Mouse (Mus musculus): ENCODE results near the gene 1810010H24Rik. TPM values are rescaled to one million over a fixed set of nuclear protein-coding genes. Genes with fewer than 3 reads are reported as not detected.
"Not testable (repeated sequence)": the region's sequence is repeated elsewhere in the genome, so short reads cannot be mapped to it uniquely, and the experiment has no call there.

The 1810010H24Rik gene
- polyA plus RNA-seq, 1 experiment from 2014 or later = 1.7 TPM

GRCm38 (mm10) chr11:107034085-107034810 lies 8.8 kb downstream of the 1810010H24Rik start:
- 83% methylated on average over 10 of the region's 10 CpGs for WGBS
- H3K9me3 ChIP-seq = no peaks in the 10 kb centered on the region
- no peak for DNase-seq (ENCODE audit: low spot score)

DNA sequence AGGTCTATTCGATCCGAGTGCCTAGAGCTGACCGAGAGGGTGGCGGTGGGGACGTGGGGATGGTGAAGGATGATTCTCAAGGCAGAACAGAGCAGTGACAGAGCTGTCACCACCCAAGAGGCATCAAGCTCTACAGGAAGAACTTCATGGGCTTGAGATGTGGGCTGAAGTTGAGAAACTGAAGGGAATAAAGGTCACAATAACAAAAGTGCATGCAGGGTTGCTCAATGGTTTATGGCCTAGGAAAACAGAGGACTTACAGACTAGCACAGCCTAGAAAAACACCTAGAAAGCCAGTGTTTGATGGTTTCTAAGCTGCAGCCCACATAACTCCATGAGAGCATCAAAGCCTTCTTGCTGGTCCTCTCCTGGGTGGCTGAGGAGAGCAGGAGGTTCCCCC lies 13.9 kb downstream of the 1810010H24Rik start:
- WGBS = 89% methylated on average over 5 of the region's 5 CpGs
- peaks cover 85% of the 10 kb centered on the region for H3K36me3 ChIP-seq

More at GRCm38 (mm10) chr11:107034085-107034810, 8.8 kb downstream of the 1810010H24Rik start:
- Histone ChIP-seq H3K27me3 (ENCODE audit: insufficient read depth, poor library complexity, severe bottlenecking) (no peaks in the 10 kb centered on the region), H3K4me1 (peaks cover 5% of the 10 kb centered on the region; the same call in 1 of the 2 replicates), H3K4me3 (no peak overlapping the region), H3K36me3 (peaks cover 44% of the 10 kb centered on the region), H3K27ac (no peak overlapping the region)

DNA sequence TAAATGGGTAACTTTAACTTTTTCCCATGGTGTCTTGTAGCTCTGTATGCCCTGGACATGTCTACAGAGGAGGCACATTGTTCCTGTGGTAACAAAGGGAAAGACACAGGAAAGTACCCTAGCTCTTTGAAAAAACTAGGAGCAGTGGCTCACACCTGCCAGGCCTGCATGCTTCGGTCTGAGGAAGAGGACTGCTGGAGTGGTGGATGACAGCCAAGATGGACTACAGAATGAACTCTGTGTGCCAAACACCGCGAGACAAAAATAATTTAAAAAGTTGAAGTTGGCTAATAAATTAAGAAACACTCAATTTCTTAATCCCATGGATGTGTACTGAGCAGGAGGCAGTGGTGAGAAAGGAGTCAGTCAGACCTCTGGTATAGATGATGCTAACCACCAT lies 15.9 kb downstream of the 1810010H24Rik start:
- Histone ChIP-seq H3K36me3 (peaks cover 83% of the 10 kb centered on the region), H3K9me3 (no peaks in the 10 kb centered on the region), H3K4me3 (no peak overlapping the region), H3K27me3 (ENCODE audit: insufficient read depth, poor library complexity, severe bottlenecking) (no peaks in the 10 kb centered on the region), H3K27ac (no peak overlapping the region), H3K4me1 (no peaks in the 10 kb centered on the region)
- 96% methylated on average over 3 of the region's 3 CpGs for WGBS
- DNase-seq (ENCODE audit: low spot score) = no peak

More for the DNA sequence above, 13.9 kb downstream of the 1810010H24Rik start:
- no peaks in the 10 kb centered on the region for H3K4me1 ChIP-seq
- no peak overlapping the region for H3K4me3 ChIP-seq
- no peak overlapping the region for H3K27ac ChIP-seq
- DNase-seq (ENCODE audit: low spot score) = no peak
- no peaks in the 10 kb centered on the region for H3K9me3 ChIP-seq
- no peaks in the 10 kb centered on the region for H3K27me3 ChIP-seq (ENCODE audit: insufficient read depth, poor library complexity, severe bottlenecking)

DNA sequence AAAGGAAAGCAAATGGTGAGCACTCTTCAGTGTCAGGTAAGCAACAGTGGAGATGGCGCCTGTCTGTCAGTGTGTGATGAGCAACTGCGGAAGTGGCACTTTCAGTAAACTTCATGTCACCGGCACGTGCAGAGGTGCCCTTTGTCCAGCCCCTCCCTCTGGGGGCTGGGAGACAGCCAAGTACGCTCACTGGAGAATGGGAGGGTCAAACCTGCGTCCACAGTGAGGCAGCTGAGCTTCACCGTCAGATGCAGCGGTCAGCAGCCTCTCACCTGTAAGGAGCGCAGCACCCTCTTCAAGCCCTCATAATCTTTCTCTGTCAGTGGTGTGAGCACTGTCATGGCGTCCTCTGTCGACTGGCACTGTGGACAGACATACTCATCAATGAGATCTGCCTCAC lies 17.9 kb downstream of the 1810010H24Rik start:
- WGBS = 91% methylated on average over 11 of the region's 11 CpGs
- no peak overlapping the region for H3K27ac ChIP-seq
- peaks cover 78% of the 10 kb centered on the region for H3K36me3 ChIP-seq
- no peaks in the 10 kb centered on the region for H3K9me3 ChIP-seq
- DNase-seq (ENCODE audit: low spot score) = no peak
- H3K4me3 ChIP-seq = no peak overlapping the region
- no peaks in the 10 kb centered on the region for H3K27me3 ChIP-seq (ENCODE audit: insufficient read depth, poor library complexity, severe bottlenecking)
- H3K4me1 ChIP-seq = no peaks in the 10 kb centered on the region

DNA sequence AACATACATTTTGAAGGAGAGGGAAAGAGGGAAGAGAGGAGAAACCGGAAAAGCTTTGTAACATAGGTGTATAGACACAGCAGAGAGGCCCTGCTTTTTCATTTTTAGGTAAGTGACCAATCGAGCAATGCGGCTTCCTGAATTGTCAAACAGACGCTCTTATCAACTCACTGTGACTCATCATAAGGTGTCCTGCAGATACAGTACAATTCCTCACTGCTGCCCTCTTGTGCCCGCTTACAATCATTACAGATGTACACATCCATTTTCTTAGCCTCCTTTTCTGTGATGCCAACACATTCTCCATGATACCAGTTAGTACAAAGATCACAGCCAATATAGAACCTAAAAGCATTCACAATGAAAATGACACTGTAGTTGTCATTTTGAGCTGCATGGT lies 18.8 kb downstream of the 1810010H24Rik start:
- Histone ChIP-seq H3K36me3 (peaks cover 68% of the 10 kb centered on the region), H3K27ac (no peak overlapping the region), H3K4me3 (no peak overlapping the region), H3K27me3 (ENCODE audit: insufficient read depth, poor library complexity, severe bottlenecking) (no peaks in the 10 kb centered on the region), H3K4me1 (no peaks in the 10 kb centered on the region), H3K9me3 (no peaks in the 10 kb centered on the region)
- DNase-seq (ENCODE audit: low spot score) = no peak
- WGBS = 32% methylated on average over 5 of the region's 5 CpGs

GRCm38 (mm10) chr11:107045546-107045945 lies 20.1 kb downstream of the 1810010H24Rik start:
- WGBS = 92% methylated on average over 4 of the region's 4 CpGs
- H3K9me3 ChIP-seq = no peaks in the 10 kb centered on the region
- no peak overlapping the region for H3K27ac ChIP-seq
- no peak for DNase-seq (ENCODE audit: low spot score)
- H3K27me3 ChIP-seq (ENCODE audit: insufficient read depth, poor library complexity, severe bottlenecking) = no peaks in the 10 kb centered on the region
- H3K4me1 ChIP-seq = no peaks in the 10 kb centered on the region
- peaks cover 57% of the 10 kb centered on the region for H3K36me3 ChIP-seq
- no peak overlapping the region for H3K4me3 ChIP-seq

GRCm38 (mm10) chr11:107046766-107047620 lies 21.5 kb downstream of the 1810010H24Rik start:
- H3K27me3 ChIP-seq (ENCODE audit: insufficient read depth, poor library complexity, severe bottlenecking) = no peaks in the 10 kb centered on the region
- no peak for DNase-seq (ENCODE audit: low spot score)
- 89% methylated on average over 15 of the region's 15 CpGs for WGBS
- no peak overlapping the region for H3K4me3 ChIP-seq
- no peaks in the 10 kb centered on the region for H3K4me1 ChIP-seq
- peaks cover 54% of the 10 kb centered on the region for H3K36me3 ChIP-seq
- no peak overlapping the region for H3K27ac ChIP-seq
- no peaks in the 10 kb centered on the region for H3K9me3 ChIP-seq

DNA sequence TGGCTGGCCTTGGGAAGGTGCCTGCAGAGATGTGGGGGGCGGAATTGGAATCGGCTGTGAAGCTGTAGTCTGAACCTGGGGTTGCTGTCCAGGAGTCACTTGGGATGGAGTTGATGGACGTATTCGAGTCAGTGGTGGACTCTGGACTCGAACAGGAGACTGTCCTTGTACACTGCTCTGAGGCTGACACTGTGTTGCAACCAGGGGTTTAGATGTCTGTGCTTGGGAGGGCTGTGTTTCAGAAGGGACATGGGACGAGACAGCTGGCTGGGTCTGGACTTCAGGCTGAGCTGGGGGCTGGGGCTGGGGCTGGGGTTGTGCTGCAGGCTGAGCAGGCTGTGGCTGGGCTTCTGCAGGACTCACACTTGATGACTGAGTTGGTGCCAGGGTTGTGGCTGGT lies 29.4 kb downstream of the 1810010H24Rik start:
- Histone ChIP-seq H3K4me3 (no peak overlapping the region), H3K27me3 (ENCODE audit: insufficient read depth, poor library complexity, severe bottlenecking) (no peaks in the 10 kb centered on the region), H3K36me3 (peaks cover 88% of the 10 kb centered on the region), H3K27ac (no peak overlapping the region), H3K4me1 (no peaks in the 10 kb centered on the region), H3K9me3 (no peaks in the 10 kb centered on the region)
- no peak for DNase-seq (ENCODE audit: low spot score)
- 90% methylated on average over 6 of the region's 6 CpGs for WGBS

GRCm38 (mm10) chr11:107057391-107057790 lies 31.9 kb downstream of the 1810010H24Rik start:
- DNase-seq (ENCODE audit: low spot score) = no peak
- peaks cover 96% of the 10 kb centered on the region for H3K36me3 ChIP-seq
- 92% methylated on average over 6 of the region's 6 CpGs for WGBS
- no peaks in the 10 kb centered on the region for H3K9me3 ChIP-seq
- no peaks in the 10 kb centered on the region for H3K4me1 ChIP-seq
- H3K27ac ChIP-seq = no peak overlapping the region
- no peak overlapping the region for H3K4me3 ChIP-seq
- H3K27me3 ChIP-seq (ENCODE audit: insufficient read depth, poor library complexity, severe bottlenecking) = no peaks in the 10 kb centered on the region

- H3K36me3 ChIP-seq = peaks cover 95% of the 10 kb centered on the region
- not testable (repeated sequence) for H3K27me3 ChIP-seq (ENCODE audit: insufficient read depth, poor library complexity, severe bottlenecking); H3K4me1 ChIP-seq; H3K9me3 ChIP-seq; H3K4me3 ChIP-seq; DNase-seq (ENCODE audit: low spot score); H3K27ac ChIP-seq
- WGBS = 91% methylated on average over 3 of the region's 3 CpGs
Observed at GRCm38 (mm10) chr11:107059634-107060033, 34.2 kb downstream of the 1810010H24Rik start.

- Histone ChIP-seq H3K36me3 (peaks cover 95% of the 10 kb centered on the region), H3K9me3 (no peaks in the 10 kb centered on the region), H3K27me3 (ENCODE audit: insufficient read depth, poor library complexity, severe bottlenecking) (no peaks in the 10 kb centered on the region), H3K4me3 (no peak overlapping the region), H3K4me1 (no peaks in the 10 kb centered on the region), H3K27ac (no peak overlapping the region)
- no peak for DNase-seq (ENCODE audit: low spot score)
- 93% methylated on average over 1 of the region's 1 CpGs for WGBS
Observed at GRCm38 (mm10) chr11:107060941-107061340, 35.5 kb downstream of the 1810010H24Rik start.

- Histone ChIP-seq H3K9me3 (no peaks in the 10 kb centered on the region), H3K27ac (no peak overlapping the region), H3K36me3 (peaks cover 95% of the 10 kb centered on the region), H3K4me3 (no peak overlapping the region), H3K27me3 (ENCODE audit: insufficient read depth, poor library complexity, severe bottlenecking) (no peaks in the 10 kb centered on the region), H3K4me1 (no peaks in the 10 kb centered on the region)
- no peak for DNase-seq (ENCODE audit: low spot score)
- 88% methylated on average over 3 of the region's 3 CpGs for WGBS
Observed at GRCm38 (mm10) chr11:107063067-107063466, 37.6 kb downstream of the 1810010H24Rik start.

- no peaks in the 10 kb centered on the region for H3K27me3 ChIP-seq (ENCODE audit: insufficient read depth, poor library complexity, severe bottlenecking)
- peaks cover 89% of the 10 kb centered on the region for H3K36me3 ChIP-seq
- H3K4me3 ChIP-seq = no peak overlapping the region
- H3K4me1 ChIP-seq = no peaks in the 10 kb centered on the region
- WGBS = 93% methylated on average over 1 of the region's 1 CpGs
- no peak for DNase-seq (ENCODE audit: low spot score)
- no peak overlapping the region for H3K27ac ChIP-seq
- H3K9me3 ChIP-seq = no peaks in the 10 kb centered on the region
Observed at GRCm38 (mm10) chr11:107064590-107064989, 39.1 kb downstream of the 1810010H24Rik start.

Data from heart, embryonic 10.5 days (tissue).